Mouse (Mus musculus) G1E (cell line): ENCODE measurements around the gene Rsbn1l. TPM values are rescaled to one million over a fixed set of nuclear protein-coding genes. Genes with fewer than 3 reads are reported as not detected.

Source experiments
- ATAC-seq: 2 replicates; pipeline ENCODE4 v1.8.0; 2016; ENCODE audit warnings: mild to moderate bottlenecking; ENCODE audit not compliant: insufficient number of reproducible peaks, poor library complexity, low FRiP score, severe bottlenecking; ENCODE audit errors: extremely low read depth
- DNase-seq: peaks from one replicate; pipeline ENCODE4 v3.0.0; 2012; ENCODE audit warnings: low spot score
- H3K27me3 ChIP-seq: 2 replicates; pipeline ENCODE4 v1.6.1; 2012; ENCODE audit warnings: mild to moderate bottlenecking, low read length, inconsistent platforms; ENCODE audit not compliant: insufficient read depth
- H3K36me3 ChIP-seq: replicated peaks from 2 replicates; pipeline ENCODE3; 2012; ENCODE audit warnings: mild to moderate bottlenecking, inconsistent platforms
- H3K4me1 ChIP-seq: 2 replicates; pipeline ENCODE4 v1.6.1; 2012; ENCODE audit warnings: low read depth, low read length, inconsistent platforms, mixed read lengths; ENCODE audit not compliant: insufficient read depth
- H3K4me3 ChIP-seq: 2 replicates; pipeline ENCODE4 v1.5.1; 2012; ENCODE audit warnings: low read depth, mild to moderate bottlenecking, inconsistent platforms, low read length, moderate library complexity, mixed read lengths
- H3K9me3 ChIP-seq: replicated peaks from 2 replicates; pipeline ENCODE4 v1.6.1; 2012; ENCODE audit warnings: inconsistent platforms
- CTCF ChIP-seq: IDR thresholded peaks from 2 replicates; pipeline ENCODE4 v1.5.1; 2012; ENCODE audit warnings: low read depth, low read length, inconsistent platforms, mixed read lengths
- GATA1 ChIP-seq: IDR thresholded peaks from 2 replicates; pipeline ENCODE4 v1.6.1; 2012; ENCODE audit warnings: borderline replicate concordance, low read length, inconsistent platforms, mixed read lengths
- GATA2 ChIP-seq: IDR thresholded peaks from 2 replicates; pipeline ENCODE4 v1.6.1; 2012; ENCODE audit warnings: low read depth, low read length, inconsistent platforms, borderline replicate concordance
- POLR2AphosphoS5 ChIP-seq: IDR thresholded peaks from 2 replicates; pipeline ENCODE4 v1.6.1; 2012; ENCODE audit warnings: low read depth, low read length, inconsistent platforms; ENCODE audit not compliant: insufficient replicate concordance
- TAL1 ChIP-seq: conservative IDR thresholded peaks from 2 replicates; pipeline ENCODE4 v1.6.1; 2012; ENCODE audit warnings: low read depth, low read length, inconsistent platforms, mixed read lengths
- polyA plus RNA-seq: library from polyadenylated mRNA; stranded (reverse); fragments of >175 nt; gene quantifications from 2 replicates; pipeline ENCODE4 v1.2.3, GENCODE M21; 2012
- total RNA-seq, 2 experiments: library from RNA; stranded (forward) in 1 of 2; stranded (reverse) in 1 of 2; fragments of 200-1000 nt in 1 of 2; fragments of >200 nt in 1 of 2; fragmentation: Nextera tagmentation in 1 of 2; gene quantifications; 2 replicates each; pipeline ENCODE4 v1.2.3; 2014 to 2017

Gene Rsbn1l
- total and polyA plus RNA-seq, 3 experiments = 15.7 to 90.8 (median 69.7) TPM

DNA sequence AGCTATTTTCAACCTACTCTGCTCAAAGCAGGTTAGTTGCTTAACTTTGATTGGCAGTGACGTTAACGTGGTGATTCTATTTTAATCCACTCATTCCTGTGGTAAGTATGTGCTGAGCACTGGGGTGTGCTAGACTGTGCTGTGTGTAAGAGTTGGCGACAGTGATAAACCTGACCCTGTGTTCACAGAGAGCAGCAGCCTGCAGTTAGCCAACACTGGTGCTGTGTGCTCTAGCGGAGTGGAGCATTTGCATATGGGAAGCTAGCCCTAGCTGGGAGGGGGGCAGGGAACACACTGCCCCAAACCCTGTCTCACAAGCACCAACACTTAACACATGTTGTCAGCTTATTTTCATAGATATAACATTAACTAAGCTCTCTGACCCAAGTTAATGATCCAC is 11.7 kb upstream of the Rsbn1l start:
- no peak for DNase-seq
- H3K36me3 ChIP-seq = peaks cover 51% of the 10 kb centered on the region
- ATAC-seq = peak; percentile 23; the same call in 1 of the 2 replicates
- no peak overlapping the region for H3K4me3 ChIP-seq
- TF ChIP-seq POLR2AphosphoS5 = no peak
- TF ChIP-seq TAL1 = no peak
- no peak for TF ChIP-seq CTCF
- no peak for TF ChIP-seq GATA1
- no peak for TF ChIP-seq GATA2
- peaks cover 36% of the 10 kb centered on the region for H3K4me1 ChIP-seq
- no peaks in the 10 kb centered on the region for H3K27me3 ChIP-seq
- peaks cover 3% of the 10 kb centered on the region for H3K9me3 ChIP-seq

DNA sequence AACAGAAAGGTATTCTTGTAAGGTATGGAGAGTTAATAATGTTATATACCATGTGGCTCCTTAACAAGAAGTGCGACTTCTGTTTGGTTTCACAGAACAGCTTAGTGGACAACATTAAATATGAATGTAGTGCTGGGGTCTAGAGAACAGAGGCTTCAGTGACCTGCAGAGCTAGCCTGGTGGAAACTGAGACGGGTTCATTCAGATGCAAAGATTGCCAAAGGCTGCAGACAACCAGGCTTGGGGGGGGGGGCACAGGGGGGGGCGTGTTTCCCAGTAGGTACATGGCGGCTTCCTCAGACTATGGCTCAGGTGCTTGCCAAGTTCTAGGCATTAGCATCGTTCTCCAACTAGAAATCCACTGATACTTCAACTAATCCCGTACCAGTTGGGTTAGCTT is 8.2 kb upstream of the Rsbn1l start:
- H3K4me3 ChIP-seq = no peak overlapping the region
- H3K4me1 ChIP-seq = peaks cover 32% of the 10 kb centered on the region
- TF ChIP-seq TAL1 (no peak), POLR2AphosphoS5 (no peak), CTCF (no peak), GATA2 (no peak), GATA1 (no peak)
- H3K9me3 ChIP-seq = peaks cover 3% of the 10 kb centered on the region
- no peak for ATAC-seq
- H3K27me3 ChIP-seq = no peaks in the 10 kb centered on the region
- DNase-seq = no peak
- peaks cover 72% of the 10 kb centered on the region for H3K36me3 ChIP-seq

DNA sequence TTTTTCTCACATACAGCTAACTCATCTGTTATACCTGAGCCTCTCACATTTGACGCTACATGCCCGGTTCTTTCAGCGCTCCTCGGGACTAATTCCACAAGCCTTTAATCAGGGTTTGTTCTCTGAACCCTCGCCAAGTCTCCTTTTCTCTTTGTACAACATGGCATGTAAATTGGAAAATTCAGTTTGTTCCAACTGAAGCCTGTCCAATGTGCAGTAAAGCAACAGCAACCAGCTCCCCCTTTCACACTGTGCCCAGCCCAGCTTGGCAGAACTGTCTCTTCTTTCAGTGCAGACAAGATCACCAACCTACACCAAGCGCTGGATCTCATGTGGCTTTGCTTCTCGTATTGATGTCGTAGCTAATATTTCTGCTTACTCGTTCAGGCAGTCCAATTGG is 7.1 kb upstream of the Rsbn1l start:
- peaks cover 27% of the 10 kb centered on the region for H3K4me1 ChIP-seq
- peaks cover 3% of the 10 kb centered on the region for H3K9me3 ChIP-seq
- TF ChIP-seq GATA2 (no peak), TAL1 (no peak), POLR2AphosphoS5 (no peak), CTCF (no peak), GATA1 (no peak)
- ATAC-seq (no peak), DNase-seq (no peak)
- peaks cover 73% of the 10 kb centered on the region for H3K36me3 ChIP-seq
- H3K27me3 ChIP-seq = no peaks in the 10 kb centered on the region
- no peak overlapping the region for H3K4me3 ChIP-seq

DNA sequence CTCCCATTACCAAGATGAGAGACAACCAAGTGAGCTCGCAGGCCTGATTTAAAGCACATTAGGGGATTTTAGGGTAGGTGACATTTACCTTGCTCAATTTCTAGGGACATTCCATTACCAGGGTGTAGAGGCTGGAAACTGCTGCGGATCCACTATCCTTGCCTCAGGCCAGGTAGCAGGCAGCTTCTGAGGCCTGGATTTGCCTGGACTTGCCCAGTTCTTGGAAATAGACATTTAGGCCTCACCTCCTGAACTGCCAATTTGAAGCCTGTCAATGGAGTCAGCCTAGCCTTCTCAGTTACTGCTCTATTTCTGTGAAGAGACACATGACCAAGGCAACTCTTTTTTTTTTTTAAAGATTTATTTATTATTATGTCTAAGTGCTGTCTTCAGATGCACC is 4.7 kb upstream of the Rsbn1l start:
- Histone ChIP-seq H3K4me1 (peaks cover 27% of the 10 kb centered on the region), H3K36me3 (peaks cover 82% of the 10 kb centered on the region), H3K27me3 (no peaks in the 10 kb centered on the region), H3K9me3 (peaks cover 6% of the 10 kb centered on the region), H3K4me3 (no peak overlapping the region)
- TF ChIP-seq GATA1 (no peak), CTCF (no peak), TAL1 (no peak), POLR2AphosphoS5 (no peak), GATA2 (no peak)
- DNase-seq = no peak
- ATAC-seq = no peak

DNA sequence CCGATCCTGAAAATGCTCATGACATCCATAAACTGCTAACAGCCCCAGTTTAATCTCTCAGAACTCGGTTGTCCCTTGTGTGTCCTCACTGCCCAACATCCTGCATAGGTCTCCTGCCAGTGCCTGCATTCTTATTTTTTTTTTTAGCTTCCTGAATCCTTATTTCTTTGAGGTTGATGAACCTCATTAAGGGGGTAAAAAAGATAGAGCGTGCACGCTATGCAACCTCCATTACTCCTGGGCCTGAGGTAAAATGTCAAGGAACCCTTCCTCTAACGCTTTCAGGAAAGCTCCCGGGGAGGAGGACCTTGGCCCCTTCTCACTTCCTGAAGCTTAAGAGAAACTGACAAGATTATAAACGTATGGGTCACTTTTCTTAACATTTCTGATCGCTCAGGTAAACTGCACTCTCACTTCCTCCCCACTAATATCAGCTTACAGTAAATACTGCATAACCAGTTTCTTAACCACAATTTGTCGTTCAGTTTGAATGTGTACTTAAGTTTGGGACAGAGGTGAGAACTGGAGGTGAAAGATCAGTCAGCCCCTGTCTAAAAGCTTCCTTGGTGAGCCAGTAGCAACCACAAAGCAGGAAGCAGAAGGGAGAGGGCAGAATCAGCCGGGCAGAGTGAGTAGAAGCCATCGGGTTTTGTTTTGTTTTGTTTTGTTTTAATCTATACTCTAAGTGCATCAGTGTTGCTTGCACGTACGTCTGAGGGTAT is 923 bp downstream of the Rsbn1l start:
- no peak for DNase-seq
- TF ChIP-seq POLR2AphosphoS5 (no peak), GATA1 (no peak), TAL1 (no peak), CTCF (no peak)
- H3K4me3 ChIP-seq = peak overlapping the region; percentile 98; the same call in 1 of the 2 replicates
- no peaks in the 10 kb centered on the region for H3K27me3 ChIP-seq
- peaks cover 52% of the 10 kb centered on the region for H3K36me3 ChIP-seq
- peaks cover 41% of the 10 kb centered on the region for H3K4me1 ChIP-seq
- peaks cover 4% of the 10 kb centered on the region; the same call in 1 of the 2 replicates for H3K9me3 ChIP-seq
- ATAC-seq = no peak

DNA sequence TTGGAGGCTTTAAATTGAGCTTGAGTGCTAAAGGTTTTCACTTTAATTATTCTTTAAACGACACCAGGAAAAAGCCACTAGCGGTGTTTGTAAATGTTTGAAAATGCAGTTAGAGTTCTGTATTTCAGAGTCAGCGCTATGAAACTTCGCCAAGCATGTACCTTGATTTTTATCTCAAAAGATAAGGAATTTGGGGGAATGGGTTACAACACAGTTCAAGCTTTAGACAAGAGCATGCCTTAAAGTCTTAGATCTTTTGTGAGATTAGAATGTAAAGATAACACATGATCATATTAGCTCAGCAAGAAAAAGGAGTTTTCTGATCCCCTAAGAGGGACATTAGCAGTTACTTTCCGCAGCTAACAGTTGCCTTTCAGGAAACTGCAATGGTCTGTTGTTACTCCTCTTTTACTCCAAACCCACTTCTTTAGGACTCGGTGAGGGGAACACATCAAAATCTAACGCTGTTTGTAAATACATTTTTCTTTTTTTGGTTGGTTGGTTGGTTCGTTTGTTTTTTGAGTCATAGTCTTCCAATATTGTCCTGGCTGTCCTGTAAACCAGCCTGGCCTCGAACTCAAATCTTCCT is 3.8 kb downstream of the Rsbn1l start:
- H3K4me3 ChIP-seq = peak overlapping the region; percentile 98
- peaks cover 50% of the 10 kb centered on the region for H3K4me1 ChIP-seq
- ATAC-seq = no peak
- peaks cover 4% of the 10 kb centered on the region; the same call in 1 of the 2 replicates for H3K9me3 ChIP-seq
- no peak for DNase-seq
- H3K36me3 ChIP-seq = peaks cover 36% of the 10 kb centered on the region
- TF ChIP-seq TAL1 = no peak
- no peak for TF ChIP-seq POLR2AphosphoS5
- TF ChIP-seq GATA1 = no peak
- no peak for TF ChIP-seq GATA2
- no peak for TF ChIP-seq CTCF
- no peaks in the 10 kb centered on the region for H3K27me3 ChIP-seq
